ENCODE assay signal across 8 mouse cellular contexts in genomic region chr10:75591211-75591894, GRCm38 (mm10). TPM values are rescaled to one million over a fixed set of nuclear protein-coding genes. Genes with fewer than 3 reads are reported as not detected.
A peak's percentile ranks its signal among the peaks of the same experiment; 100 is the strongest.
DNase-seq lines count a peak whose midpoint lies in the region; ATAC-seq lines count a peak whose summit lies in the region.

No protein-coding gene starts in this region.

- no peaks in the 10 kb centered on the region; the same call in 1 of the 2 replicates for H3K27me3 ChIP-seq in heart, embryonic 10.5 days (ENCODE audit: insufficient read depth, poor library complexity, severe bottlenecking)

- H3K27ac ChIP-seq in heart, embryonic 10.5 days = peak overlapping the region; percentile 73

- H3K4me1 ChIP-seq in heart, embryonic 10.5 days = peaks cover 38% of the 10 kb centered on the region

- 65% methylated on average over 12 of the region's 12 CpGs for WGBS in heart, embryonic 10.5 days

- H3K36me3 ChIP-seq in heart, embryonic 10.5 days = no peaks in the 10 kb centered on the region

- peak; percentile 49 for DNase-seq in gastrocnemius, postnatal 25 days
- no peak for DNase-seq in gastrocnemius, postnatal 4 days (ENCODE audit: low spot score in 2 of 2)
- DNase-seq in heart, embryonic 10.5 days (ENCODE audit: low spot score) = no peak
- peak; percentile 44 to 50 for DNase-seq in kidney, postnatal 36 days
- no peak for DNase-seq in layer of hippocampus, adult 8-10 months (ENCODE audit: low spot score in 2 of 2)
- no peak for DNase-seq in cerebellum, adult 9-10 months

- ATAC-seq in monocyte, adult 5-6 weeks (replicated peaks; ENCODE audit: insufficient number of reproducible peaks, low FRiP score, low TSS enrichment, poor library complexity, severe bottlenecking) = peak; percentile 91
- no peak for ATAC-seq in erythroblast, adult 5-6 weeks (replicated peaks; ENCODE audit: low FRiP score, poor library complexity, severe bottlenecking)

- H3K4me3 ChIP-seq in heart, embryonic 10.5 days = no peak overlapping the region

- H3K9me3 ChIP-seq in heart, embryonic 10.5 days = no peaks in the 10 kb centered on the region

RNA-seq across cellular contexts. Expression of gene Ggt5, which starts 2.2 kb away (rescaled TPM):
- total RNA-seq in gastrocnemius, postnatal 25 days (2021) = 1 to 10 TPM; 4.9 to 5.3 TPM
- total RNA-seq in gastrocnemius, postnatal 4 days (2021) = 10 to 100 TPM; 10.8 to 13.1 TPM
- polyA plus RNA-seq in heart, embryonic 10.5 days (2016; fragmentation: Nextera tagmentation; extraction: Ambion mirVana) = 1.4 and 4.9 TPM in 2 replicates
- 0.75 to 2.8 TPM (median 1.8 TPM) in 3 replicates for total RNA-seq in monocyte, adult 5-6 weeks (2017)
- total RNA-seq in erythroblast, adult 5-6 weeks (2015; ENCODE audit: low replicate concordance) = 0.42 and 1.3 TPM in 2 replicates
- 4.9 and 6.6 TPM in 2 replicates for total RNA-seq in erythroblast, adult 5-6 weeks (2017; ENCODE audit: low replicate concordance)
- total RNA-seq in layer of hippocampus, adult 8-10 months (2022) = 1 to 10 TPM; 2.6 to 5.0 (median 4.3) TPM

RNA-seq across cellular contexts. Expression of gene Ggt1, which starts 29.9 kb away (rescaled TPM):
- under 1 TPM in 1 of 2 experiments, not detected in 1; 0.64 TPM for total RNA-seq in gastrocnemius, postnatal 25 days (2021)
- under 1 TPM; 0.66 to 0.80 TPM for total RNA-seq in gastrocnemius, postnatal 4 days (2021)
- polyA plus RNA-seq in heart, embryonic 10.5 days (2016; fragmentation: Nextera tagmentation; extraction: Ambion mirVana) = 0.27 and 1.9 TPM in 2 replicates
- 0.53 to 2.2 TPM in 2 of 3 replicates, not detected in the other for total RNA-seq in monocyte, adult 5-6 weeks (2017)
- total RNA-seq in erythroblast, adult 5-6 weeks (2015; ENCODE audit: low replicate concordance) = 1.3 and 3.6 TPM in 2 replicates
- total RNA-seq in erythroblast, adult 5-6 weeks (2017; ENCODE audit: low replicate concordance) = not detected in 2 replicates
- 1 to 10 TPM; 4.0 to 5.6 (median 4.6) TPM for total RNA-seq in layer of hippocampus, adult 8-10 months (2022)

RNA-seq across cellular contexts. Expression of gene Lrrc75b, which starts 31.2 kb away (rescaled TPM):
- under 1 TPM; 0.26 to 0.38 TPM for total RNA-seq in gastrocnemius, postnatal 25 days (2021)
- total RNA-seq in gastrocnemius, postnatal 4 days (2021) = 1 to 10 TPM; 2.8 to 3.3 TPM
- polyA plus RNA-seq in heart, embryonic 10.5 days (2016; fragmentation: Nextera tagmentation; extraction: Ambion mirVana) = 0.78 and 1.1 TPM in 2 replicates
- not detected in 3 replicates for total RNA-seq in monocyte, adult 5-6 weeks (2017)
- not detected in 2 replicates for total RNA-seq in erythroblast, adult 5-6 weeks (2015; ENCODE audit: low replicate concordance)
- not detected in 2 replicates for total RNA-seq in erythroblast, adult 5-6 weeks (2017; ENCODE audit: low replicate concordance)
- 10 to 100 TPM in 3 of 4 experiments, 1 to 10 TPM in 1; 9.5 to 16.9 (median 12.0) TPM for total RNA-seq in layer of hippocampus, adult 8-10 months (2022)

RNA-seq across cellular contexts. Expression of gene Susd2, which starts 52.5 kb away (rescaled TPM):
- 1 to 10 TPM; 1.3 to 1.8 TPM for total RNA-seq in gastrocnemius, postnatal 25 days (2021)
- total RNA-seq in gastrocnemius, postnatal 4 days (2021) = 1 to 10 TPM; 4.4 to 5.0 TPM
- polyA plus RNA-seq in heart, embryonic 10.5 days (2016; fragmentation: Nextera tagmentation; extraction: Ambion mirVana) = 1.3 and 1.4 TPM in 2 replicates
- 0.75 TPM in 1 of 3 replicates, not detected in the others for total RNA-seq in monocyte, adult 5-6 weeks (2017)
- total RNA-seq in erythroblast, adult 5-6 weeks (2015; ENCODE audit: low replicate concordance) = 1.7 and 5.2 TPM in 2 replicates
- 3.8 and 4.0 TPM in 2 replicates for total RNA-seq in erythroblast, adult 5-6 weeks (2017; ENCODE audit: low replicate concordance)
- 1 to 10 TPM; 2.5 to 3.8 (median 3.0) TPM for total RNA-seq in layer of hippocampus, adult 8-10 months (2022)

Comparison
In these comparisons a context has a peak if more than half of its experiments do, and no peak if none do; other contexts are left out.
1. DNase-seq: peak in gastrocnemius, postnatal 25 days (single experiment) and kidney, postnatal 36 days (2 of 2); none in gastrocnemius, postnatal 4 days (0 of 2), heart, embryonic 10.5 days (single experiment), layer of hippocampus, adult 8-10 months (0 of 2) and cerebellum, adult 9-10 months (single experiment).